Mouse (Mus musculus): ENCODE measurements around the gene Irak1bp1.

The Irak1bp1 gene

GRCm38 (mm10) chr9:82829007-82829689 lies at the start of gene Irak1bp1:
Irak1bp1 (plus strand) TSS chr9:82829540.
- no peak for DNase-seq

GRCm38 (mm10) chr9:82788375-82788774 lies 41.0 kb upstream of the Irak1bp1 start:
- DNase-seq = no peak

GRCm38 (mm10) chr9:82800360-82800759 lies 29.0 kb upstream of the Irak1bp1 start:
- DNase-seq = peak; percentile 86

GRCm38 (mm10) chr9:82807129-82807528 lies 22.2 kb upstream of the Irak1bp1 start:
- no peak for DNase-seq

- no peak for DNase-seq
Measured at GRCm38 (mm10) chr9:82807635-82808034, 21.7 kb upstream of the Irak1bp1 start.

- no peak for DNase-seq
Measured at GRCm38 (mm10) chr9:82812172-82812963, 17.0 kb upstream of the Irak1bp1 start.

GRCm38 (mm10) chr9:82814536-82814935 lies 14.8 kb upstream of the Irak1bp1 start:
- DNase-seq = no peak

GRCm38 (mm10) chr9:82815257-82815785 lies 14.0 kb upstream of the Irak1bp1 start:
- DNase-seq = no peak

- no peak for DNase-seq
Measured at GRCm38 (mm10) chr9:82826426-82826825, 2.9 kb upstream of the Irak1bp1 start.

GRCm38 (mm10) chr9:82829693-82830430 lies 522 bp downstream of the Irak1bp1 start:
- DNase-seq = peak; percentile 99

GRCm38 (mm10) chr9:82831891-82832290 lies 2.6 kb downstream of the Irak1bp1 start:
- no peak for DNase-seq

- DNase-seq = no peak
Measured at GRCm38 (mm10) chr9:82835921-82836320, 6.6 kb downstream of the Irak1bp1 start.

- DNase-seq = peak; percentile 22
Measured at GRCm38 (mm10) chr9:82842671-82843070, 13.3 kb downstream of the Irak1bp1 start.

- DNase-seq = no peak
Measured at GRCm38 (mm10) chr9:82854040-82854439, 24.7 kb downstream of the Irak1bp1 start.

- DNase-seq = no peak
Measured at GRCm38 (mm10) chr9:82854973-82855614, 25.8 kb downstream of the Irak1bp1 start.

- DNase-seq = no peak
Measured at GRCm38 (mm10) chr9:82856241-82856640, 26.9 kb downstream of the Irak1bp1 start.

- no peak for DNase-seq
Measured at GRCm38 (mm10) chr9:82860805-82861204, 31.5 kb downstream of the Irak1bp1 start.

GRCm38 (mm10) chr9:82861316-82861715 lies 32.0 kb downstream of the Irak1bp1 start:
- DNase-seq = peak; percentile 92

GRCm38 (mm10) chr9:82861775-82862430 lies 32.6 kb downstream of the Irak1bp1 start:
- DNase-seq = no peak

- DNase-seq = no peak
Measured at GRCm38 (mm10) chr9:82866121-82866520, 36.8 kb downstream of the Irak1bp1 start.

- no peak for DNase-seq
Measured at GRCm38 (mm10) chr9:82867698-82868097, 38.4 kb downstream of the Irak1bp1 start.

- no peak for DNase-seq
Measured at GRCm38 (mm10) chr9:82877078-82877477, 47.7 kb downstream of the Irak1bp1 start.
